Mouse (Mus musculus) lung, embryonic 15.5 days (tissue): ENCODE measurements around the gene Prdm10. TPM values are rescaled to one million over a fixed set of nuclear protein-coding genes. Genes with fewer than 3 reads are reported as not detected.
A peak's percentile ranks its signal among the peaks of the same experiment; 100 is the strongest.

Source experiments
- ATAC-seq: fragments of 200-750 bp; cut with Nextera tagmentation; 2 replicates; pipeline ENCODE4 v1.8.0; 2017; ENCODE audit warnings: moderate number of reproducible peaks, borderline replicate concordance; ENCODE audit not compliant: low FRiP score, low TSS enrichment; ENCODE audit errors: extremely low read depth
- H3K27ac ChIP-seq: fragments of 300-500 bp; sonication (generic); 2 replicates; pipeline ENCODE4 v1.5.1; 2015; ENCODE audit warnings: moderate library complexity, mild to moderate bottlenecking, inconsistent platforms
- H3K27me3 ChIP-seq: fragments of 300-500 bp; sonication (generic); 2 replicates; pipeline ENCODE4 v1.6.1; 2015; ENCODE audit warnings: inconsistent platforms
- H3K36me3 ChIP-seq: fragments of 300-500 bp; sonication (generic); 2 replicates; pipeline ENCODE4 v1.6.1; 2015; ENCODE audit warnings: inconsistent platforms
- H3K4me1 ChIP-seq: fragments of 300-500 bp; sonication (generic); 2 replicates; pipeline ENCODE4 v1.6.1; 2015; ENCODE audit warnings: inconsistent platforms
- H3K4me2 ChIP-seq: fragments of 300-500 bp; sonication (generic); 2 replicates; pipeline ENCODE4 v1.6.1; 2015; ENCODE audit warnings: inconsistent platforms, mild to moderate bottlenecking, moderate library complexity
- H3K4me3 ChIP-seq: fragments of 300-500 bp; sonication (generic); 2 replicates; pipeline ENCODE4 v1.5.1; 2015; ENCODE audit warnings: mild to moderate bottlenecking, inconsistent platforms
- H3K9ac ChIP-seq: fragments of 300-500 bp; sonication (generic); 2 replicates; pipeline ENCODE4 v1.6.1; 2015; ENCODE audit warnings: inconsistent platforms
- H3K9me3 ChIP-seq: fragments of 300-500 bp; sonication (generic); 2 replicates; pipeline ENCODE4 v1.6.1; 2016; ENCODE audit warnings: inconsistent platforms
- WGBS: fragments of 180-500 bp; shearing (Covaris S2); methylation state at CpG from one replicate; pipeline ENCODE4 v1.1.7; 2015; 5-methylcytosine and 5-hydroxymethylcytosine counted together
- polyA plus RNA-seq: library from polyadenylated mRNA; unstranded; fragments of >200 nt; fragmentation: Nextera tagmentation; extraction: Ambion mirVana; gene quantifications from 2 replicates; pipeline ENCODE4 v1.2.1, GENCODE M21; 2015

Prdm10 gene
- polyA plus RNA-seq, 1 experiment from 2014 or later: 4.6 TPM

- no peaks in the 10 kb centered on the region for H3K9me3 ChIP-seq
- no peak overlapping the region for H3K27ac ChIP-seq
- peak overlapping the region; percentile 82; the same call in 1 of the 2 replicates for H3K4me3 ChIP-seq
- no peak for ATAC-seq
- peak overlapping the region; percentile 81 for H3K4me2 ChIP-seq
- peaks cover 19% of the 10 kb centered on the region for H3K4me1 ChIP-seq
- no peak overlapping the region for H3K9ac ChIP-seq
- H3K36me3 ChIP-seq: 0 out of 2 replicates have a peak, but pooled peaks cover 5% of the 10 kb centered on the region
- 74% methylated on average over 17 of the region's 17 CpGs for WGBS
- H3K27me3 ChIP-seq: no peaks in the 10 kb centered on the region
Observed at GRCm38 (mm10) chr9:31384786-31385499, 104.6 kb downstream of the Prdm10 start.

GRCm38 (mm10) chr9:31385500-31385869 is 105.1 kb downstream of the Prdm10 start:
- peak overlapping the region; percentile 82 for H3K4me3 ChIP-seq
- 19% methylated on average over 4 of the region's 4 CpGs for WGBS
- peak overlapping the region; percentile 81 for H3K4me2 ChIP-seq
- no peaks in the 10 kb centered on the region for H3K27me3 ChIP-seq
- H3K4me1 ChIP-seq: peaks cover 19% of the 10 kb centered on the region
- ATAC-seq: no peak; the same call in 1 of the 2 replicates
- peaks cover 10% of the 10 kb centered on the region; the same call in 1 of the 2 replicates for H3K36me3 ChIP-seq
- H3K9ac ChIP-seq: peak overlapping the region; percentile 78; the same call in 1 of the 2 replicates
- no peak overlapping the region for H3K27ac ChIP-seq
- no peaks in the 10 kb centered on the region for H3K9me3 ChIP-seq

GRCm38 (mm10) chr9:31385947-31386354 is 105.6 kb downstream of the Prdm10 start, which contains the start of gene Nfrkb:
Gene Nfrkb (plus strand): TSS chr9:31386192.
- H3K9me3 ChIP-seq: no peaks in the 10 kb centered on the region
- peak; percentile 97 for ATAC-seq
- peak within 1 kb of the TSS; percentile 46 for H3K27ac ChIP-seq
- H3K36me3 ChIP-seq: peaks cover 15% of the 10 kb centered on the region
- under 1% methylated on average over 46 of the region's 46 CpGs for WGBS
- peak within 1 kb of the TSS; percentile 78 for H3K9ac ChIP-seq
- H3K27me3 ChIP-seq: no peaks in the 10 kb centered on the region
- peak within 1 kb of the TSS; percentile 81 for H3K4me2 ChIP-seq
- peaks cover 19% of the 10 kb centered on the region for H3K4me1 ChIP-seq
- peak within 1 kb of the TSS; percentile 82 for H3K4me3 ChIP-seq

- H3K27me3 ChIP-seq: no peaks in the 10 kb centered on the region
- WGBS: 8% methylated on average over 43 of the region's 44 CpGs
- H3K4me1 ChIP-seq: peaks cover 19% of the 10 kb centered on the region
- H3K4me2 ChIP-seq: peak overlapping the region; percentile 81
- peak overlapping the region; percentile 82 for H3K4me3 ChIP-seq
- peak; percentile 69 for ATAC-seq
- no peaks in the 10 kb centered on the region for H3K9me3 ChIP-seq
- H3K9ac ChIP-seq: peak overlapping the region; percentile 78
- peak overlapping the region; percentile 46 for H3K27ac ChIP-seq
- peaks cover 21% of the 10 kb centered on the region for H3K36me3 ChIP-seq
Observed at GRCm38 (mm10) chr9:31386368-31387180, 106.2 kb downstream of the Prdm10 start.

- ATAC-seq: no peak
- H3K4me2 ChIP-seq: peak overlapping the region; percentile 81
- WGBS: 84% methylated on average over 5 of the region's 5 CpGs
- no peaks in the 10 kb centered on the region for H3K9me3 ChIP-seq
- H3K36me3 ChIP-seq: peaks cover 27% of the 10 kb centered on the region
- H3K4me1 ChIP-seq: peaks cover 19% of the 10 kb centered on the region
- no peak overlapping the region for H3K27ac ChIP-seq
- peak overlapping the region; percentile 82 for H3K4me3 ChIP-seq
- no peaks in the 10 kb centered on the region for H3K27me3 ChIP-seq
- H3K9ac ChIP-seq: no peak overlapping the region
Observed at GRCm38 (mm10) chr9:31387206-31387605, 106.9 kb downstream of the Prdm10 start.

GRCm38 (mm10) chr9:31400441-31400840 is 120.1 kb downstream of the Prdm10 start:
- Histone ChIP-seq H3K9me3 (no peaks in the 10 kb centered on the region), H3K4me3 (no peak overlapping the region), H3K4me2 (no peak overlapping the region), H3K9ac (no peak overlapping the region), H3K27ac (no peak overlapping the region), H3K36me3 (peaks cover 90% of the 10 kb centered on the region), H3K27me3 (no peaks in the 10 kb centered on the region), H3K4me1 (no peaks in the 10 kb centered on the region)
- 39% methylated on average over 4 of the region's 4 CpGs for WGBS
- no peak for ATAC-seq

GRCm38 (mm10) chr9:31404311-31404710 is 124.0 kb downstream of the Prdm10 start:
- no peaks in the 10 kb centered on the region for H3K4me1 ChIP-seq
- 76% methylated on average over 2 of the region's 2 CpGs for WGBS
- no peaks in the 10 kb centered on the region for H3K9me3 ChIP-seq
- no peak for ATAC-seq
- peaks cover 81% of the 10 kb centered on the region for H3K36me3 ChIP-seq
- no peak overlapping the region for H3K4me3 ChIP-seq
- H3K27me3 ChIP-seq: no peaks in the 10 kb centered on the region
- H3K4me2 ChIP-seq: no peak overlapping the region
- H3K27ac ChIP-seq: no peak overlapping the region
- no peak overlapping the region for H3K9ac ChIP-seq

GRCm38 (mm10) chr9:31405217-31405616 is 124.9 kb downstream of the Prdm10 start:
- no peak overlapping the region for H3K4me3 ChIP-seq
- no peak for ATAC-seq
- H3K4me2 ChIP-seq: no peak overlapping the region
- no peak overlapping the region for H3K9ac ChIP-seq
- 64% methylated on average over 6 of the region's 6 CpGs for WGBS
- no peak overlapping the region for H3K27ac ChIP-seq
- no peaks in the 10 kb centered on the region for H3K4me1 ChIP-seq
- H3K9me3 ChIP-seq: no peaks in the 10 kb centered on the region
- H3K27me3 ChIP-seq: no peaks in the 10 kb centered on the region
- peaks cover 85% of the 10 kb centered on the region for H3K36me3 ChIP-seq

- no peak for ATAC-seq
- no peak overlapping the region for H3K4me3 ChIP-seq
- 82% methylated on average over 4 of the region's 4 CpGs for WGBS
- no peak overlapping the region for H3K27ac ChIP-seq
- H3K9me3 ChIP-seq: no peaks in the 10 kb centered on the region
- no peak overlapping the region for H3K4me2 ChIP-seq
- H3K9ac ChIP-seq: no peak overlapping the region
- H3K4me1 ChIP-seq: no peaks in the 10 kb centered on the region
- H3K36me3 ChIP-seq: peaks cover 91% of the 10 kb centered on the region
- no peaks in the 10 kb centered on the region for H3K27me3 ChIP-seq
Observed at GRCm38 (mm10) chr9:31412165-31412564, 131.8 kb downstream of the Prdm10 start.

- Histone ChIP-seq H3K27ac (no peak overlapping the region), H3K36me3 (peaks cover 82% of the 10 kb centered on the region), H3K9me3 (no peaks in the 10 kb centered on the region), H3K9ac (no peak overlapping the region), H3K4me1 (no peaks in the 10 kb centered on the region), H3K27me3 (no peaks in the 10 kb centered on the region), H3K4me2 (no peak overlapping the region), H3K4me3 (no peak overlapping the region)
- no peak for ATAC-seq
- 89% methylated on average over 1 of the region's 1 CpGs for WGBS
Observed at GRCm38 (mm10) chr9:31418821-31419220, 138.5 kb downstream of the Prdm10 start.

GRCm38 (mm10) chr9:31422143-31422542 is 141.8 kb downstream of the Prdm10 start:
- 74% methylated on average over 5 of the region's 5 CpGs for WGBS
- peaks cover 52% of the 10 kb centered on the region for H3K36me3 ChIP-seq

GRCm38 (mm10) chr9:31428971-31429370 is 148.6 kb downstream of the Prdm10 start:
- H3K27me3 ChIP-seq: no peaks in the 10 kb centered on the region
- no peak overlapping the region for H3K27ac ChIP-seq
- no peak overlapping the region for H3K4me3 ChIP-seq
- H3K4me2 ChIP-seq: no peak overlapping the region
- no peak for ATAC-seq
- no peaks in the 10 kb centered on the region for H3K4me1 ChIP-seq
- no peaks in the 10 kb centered on the region for H3K36me3 ChIP-seq
- WGBS: 71% methylated on average over 7 of the region's 7 CpGs
- no peak overlapping the region for H3K9ac ChIP-seq
- no peaks in the 10 kb centered on the region for H3K9me3 ChIP-seq

More at GRCm38 (mm10) chr9:31422143-31422542, 141.8 kb downstream of the Prdm10 start:
- Histone ChIP-seq H3K9ac (no peak overlapping the region), H3K27ac (no peak overlapping the region), H3K4me3 (no peak overlapping the region), H3K27me3 (no peaks in the 10 kb centered on the region), H3K4me1 (no peaks in the 10 kb centered on the region), H3K9me3 (no peaks in the 10 kb centered on the region), H3K4me2 (no peak overlapping the region)
- ATAC-seq: no peak
